Mouse (Mus musculus) hindbrain, postnatal 0 days (tissue): ENCODE data around the gene Mmp24. TPM values are rescaled to one million over a fixed set of nuclear protein-coding genes. Genes with fewer than 3 reads are reported as not detected.

Experiments
- ATAC-seq: fragments of 200-750 bp; cut with Nextera tagmentation; 2 replicates; pipeline ENCODE4 v1.8.0; 2017; ENCODE audit warnings: mild to moderate bottlenecking, moderate TSS enrichment, moderate library complexity
- DNase-seq: peaks from one replicate; pipeline ENCODE4 v3.0.0-alpha.2; 2015; ENCODE audit warnings: low spot score
- H3K27ac ChIP-seq: fragments of 300-500 bp; sonication (generic); 2 replicates; pipeline ENCODE4 v1.5.1; 2014; ENCODE audit warnings: mild to moderate bottlenecking
- H3K27me3 ChIP-seq: fragments of 300-500 bp; sonication (generic); 2 replicates; pipeline ENCODE4 v1.6.1; 2014; ENCODE audit warnings: low read length, mixed read lengths; ENCODE audit not compliant: insufficient read depth
- H3K36me3 ChIP-seq: fragments of 300-500 bp; sonication (generic); 2 replicates; pipeline ENCODE4 v1.6.1; 2014; ENCODE audit warnings: low read length, mixed read lengths; ENCODE audit not compliant: insufficient read depth
- H3K4me1 ChIP-seq: fragments of 300-500 bp; sonication (generic); 2 replicates; pipeline ENCODE4 v1.6.1; 2014; ENCODE audit warnings: antibody characterized with exemption, low read length, mixed read lengths; ENCODE audit not compliant: insufficient read depth
- H3K4me2 ChIP-seq: fragments of 300-500 bp; sonication (generic); 2 replicates; pipeline ENCODE4 v1.6.1; 2014; ENCODE audit warnings: low read depth, mild to moderate bottlenecking, low read length, moderate library complexity, mixed read lengths
- H3K4me3 ChIP-seq: fragments of 300-500 bp; sonication (generic); 2 replicates; pipeline ENCODE4 v1.5.1; 2014; ENCODE audit warnings: low read length
- H3K9ac ChIP-seq: fragments of 300-500 bp; sonication (generic); replicated peaks from 2 replicates; pipeline ENCODE4 v1.6.1; 2014; ENCODE audit warnings: mild to moderate bottlenecking, low read length, moderate library complexity, mixed read lengths
- H3K9me3 ChIP-seq: fragments of 300-500 bp; sonication (generic); 2 replicates; pipeline ENCODE4 v1.6.1; 2016; ENCODE audit warnings: low read length, mixed read lengths
- CTCF ChIP-seq: IDR thresholded peaks from 2 replicates; pipeline ENCODE4 v1.5.1; 2016; ENCODE audit warnings: antibody characterized with exemption, control low read depth, low read depth
- WGBS: fragments of 180-500 bp; shearing (Covaris S2); extraction: QIAGEN DNeasy Blood & Tissue Kit; methylation state at CpG from one replicate; pipeline ENCODE4 v1.1.7; 2014; 5-methylcytosine and 5-hydroxymethylcytosine counted together
- polyA plus RNA-seq: library from polyadenylated mRNA; unstranded; fragments of >200 nt; fragmentation: Nextera tagmentation; extraction: Ambion mirVana; gene quantifications from 2 replicates; pipeline ENCODE4 v1.2.1, GENCODE M21; 2015
- total RNA-seq: library from RNA; depleted of rRNA; stranded (reverse); fragments of >200 nt; gene quantifications from 2 replicates; pipeline ENCODE4 v1.2.3, GENCODE M21; 2014

Gene Mmp24
- total and polyA plus RNA-seq, 2 experiments from 2014 or later = 12.4 to 179 TPM

GRCm38 (mm10) chr2:155751014-155751786 is 23.9 kb upstream of the Mmp24 start, which contains the start of gene Procr:
Gene Procr (plus strand): TSS chr2:155751117.
- peak; percentile 4 for DNase-seq

DNA sequence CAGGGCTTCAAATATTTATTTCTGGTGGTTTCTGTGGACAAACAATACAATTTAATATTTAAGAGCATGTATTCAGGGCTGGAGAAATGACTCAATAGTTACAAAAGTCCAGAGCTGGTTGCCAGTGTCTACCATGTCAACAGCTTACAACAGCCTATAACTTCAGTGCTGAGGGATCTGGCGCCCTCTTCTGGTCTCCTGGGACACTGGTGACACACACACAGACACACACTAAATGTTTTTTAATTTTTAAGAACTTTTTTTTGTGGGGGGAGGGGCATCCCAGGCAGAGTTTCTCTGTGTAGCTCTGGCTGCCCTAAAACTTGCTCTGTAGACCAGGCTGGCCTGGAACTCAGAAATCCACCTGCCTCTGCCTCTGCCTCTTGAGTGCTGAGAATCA is 19.4 kb upstream of the Mmp24 start:
- DNase-seq = peak; percentile 39
- Histone ChIP-seq H3K27ac (no peak overlapping the region), H3K4me3 (no peak overlapping the region), H3K9me3 (no peaks in the 10 kb centered on the region), H3K36me3 (no peaks in the 10 kb centered on the region), H3K9ac (no peak overlapping the region), H3K27me3 (no peaks in the 10 kb centered on the region), H3K4me1 (no peaks in the 10 kb centered on the region), H3K4me2 (no peak overlapping the region)
- 0% methylated on average over 1 of the region's 1 CpGs for WGBS
- peak; percentile 59 for TF ChIP-seq CTCF
- no peak for ATAC-seq

More at GRCm38 (mm10) chr2:155751014-155751786, 23.9 kb upstream of the Mmp24 start, which contains the start of gene Procr:
- Histone ChIP-seq H3K9ac (0 out of 2 replicates have a peak within 1 kb of the TSS, but pooled peaks have one; percentile 33), H3K27ac (no peak within 1 kb of the TSS), H3K4me2 (peak within 1 kb of the TSS; percentile 58), H3K4me3 (peak within 1 kb of the TSS; percentile 35), H3K9me3 (no peaks in the 10 kb centered on the region), H3K4me1 (no peaks in the 10 kb centered on the region), H3K27me3 (no peaks in the 10 kb centered on the region), H3K36me3 (no peaks in the 10 kb centered on the region)
- TF ChIP-seq CTCF = no peak
- WGBS = 5% methylated on average over 24 of the region's 25 CpGs
- no peak for ATAC-seq

DNA sequence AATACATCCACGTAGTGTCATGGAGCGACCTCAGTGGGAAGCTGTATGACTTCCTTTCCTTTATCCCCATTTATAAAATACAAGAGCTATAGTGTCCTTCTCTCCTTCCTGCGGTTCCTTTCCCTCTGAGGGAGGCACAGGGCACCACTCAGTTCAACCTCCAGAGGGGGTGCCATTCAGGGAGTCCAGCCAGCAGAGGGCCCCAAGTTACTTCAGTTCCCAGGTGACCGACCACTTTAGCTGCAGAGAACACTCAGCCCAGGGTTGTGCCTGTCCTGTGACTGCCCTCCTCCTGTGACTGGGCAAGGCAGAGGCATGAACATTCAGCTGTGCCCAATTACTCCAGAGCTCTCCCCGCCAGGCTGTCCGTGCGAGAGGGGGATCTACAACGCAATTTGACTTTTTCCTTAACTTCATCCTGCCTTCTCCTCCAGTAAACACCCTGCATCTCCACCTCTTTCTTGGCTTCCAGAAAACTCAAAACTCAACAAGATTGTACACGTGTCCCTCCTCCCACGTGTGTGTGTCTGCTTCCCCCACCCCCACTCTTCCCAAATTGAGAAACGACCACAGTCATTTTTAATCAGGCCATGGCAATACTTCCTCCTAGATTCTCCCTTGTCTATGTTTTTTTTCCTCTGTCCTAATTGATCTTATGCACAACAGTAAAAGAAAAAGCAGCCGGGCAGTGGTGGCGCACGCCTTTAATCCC is 18.1 kb upstream of the Mmp24 start:
- no peaks in the 10 kb centered on the region for H3K36me3 ChIP-seq
- peak; percentile 43 for TF ChIP-seq CTCF
- H3K4me2 ChIP-seq = no peak overlapping the region
- ATAC-seq (no peak), DNase-seq (no peak)
- no peak overlapping the region for H3K9ac ChIP-seq
- WGBS = 60% methylated on average over 14 of the region's 14 CpGs
- no peaks in the 10 kb centered on the region for H3K9me3 ChIP-seq
- no peaks in the 10 kb centered on the region for H3K4me1 ChIP-seq
- no peak overlapping the region for H3K27ac ChIP-seq
- H3K27me3 ChIP-seq = no peaks in the 10 kb centered on the region
- H3K4me3 ChIP-seq = no peak overlapping the region

DNA sequence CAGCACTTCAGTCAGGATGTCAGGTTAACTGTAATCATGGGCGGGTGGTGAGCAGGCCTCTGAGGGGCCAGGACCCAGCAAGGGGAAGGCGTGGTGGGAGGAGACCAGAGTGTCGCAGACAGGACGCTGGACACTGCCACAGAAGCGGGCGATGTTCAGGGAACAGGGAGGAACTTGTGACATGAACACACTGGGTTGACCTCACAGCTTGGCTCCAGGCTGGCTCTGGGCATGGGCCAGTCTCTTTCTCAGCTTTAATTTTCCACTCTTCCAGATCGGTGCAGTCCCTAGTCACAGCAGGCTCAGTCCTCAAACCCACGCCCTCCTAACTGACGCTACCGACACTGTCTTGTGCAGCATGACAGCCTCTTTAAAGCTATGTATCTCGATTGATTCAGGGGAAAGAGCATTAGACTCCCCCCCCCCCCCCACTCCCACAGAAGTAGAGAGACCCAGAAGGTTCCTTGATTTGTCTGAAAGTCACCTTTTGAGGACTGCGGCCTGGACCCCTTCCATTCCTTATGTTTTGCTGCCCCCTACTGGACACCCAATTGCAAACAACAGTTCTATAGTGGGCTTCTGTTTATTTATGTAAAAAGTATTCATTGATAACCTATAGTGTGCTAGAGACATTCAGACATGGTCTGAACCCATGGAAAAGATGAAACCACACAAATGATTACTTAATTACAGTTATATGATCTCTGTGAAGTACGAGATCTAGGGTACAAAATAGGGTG is 10.3 kb upstream of the Mmp24 start:
- ATAC-seq (peak; percentile 79), DNase-seq (peak; percentile 89)
- H3K4me1 ChIP-seq = no peaks in the 10 kb centered on the region
- H3K27me3 ChIP-seq = no peaks in the 10 kb centered on the region
- no peak overlapping the region for H3K27ac ChIP-seq
- WGBS = 46% methylated on average over 13 of the region's 13 CpGs
- no peak overlapping the region for H3K4me3 ChIP-seq
- no peaks in the 10 kb centered on the region for H3K36me3 ChIP-seq
- no peaks in the 10 kb centered on the region for H3K9me3 ChIP-seq
- no peak overlapping the region for H3K9ac ChIP-seq
- peak; percentile 87 for TF ChIP-seq CTCF
- no peak overlapping the region for H3K4me2 ChIP-seq

DNA sequence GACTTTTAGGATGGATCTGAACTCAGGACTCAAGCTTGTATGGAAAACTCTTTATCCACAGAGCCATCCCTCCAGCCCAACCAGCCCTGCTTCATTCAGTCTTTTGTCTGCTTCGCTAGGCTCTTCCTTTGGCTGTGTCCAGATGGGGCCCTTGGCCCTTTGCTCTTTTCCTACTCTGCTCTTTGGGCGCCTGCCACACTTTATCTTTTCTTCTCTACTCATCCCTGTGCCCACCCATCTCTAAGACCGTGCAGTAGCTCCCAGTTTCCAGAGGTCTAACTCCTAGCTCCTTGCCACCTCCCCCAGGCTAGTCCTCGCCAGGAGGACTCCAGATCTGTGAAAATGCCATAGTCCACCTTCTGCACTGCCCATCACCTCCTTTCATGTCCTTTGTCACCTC is 1.5 kb upstream of the Mmp24 start:
- H3K4me3 ChIP-seq = no peak overlapping the region
- no peaks in the 10 kb centered on the region for H3K9me3 ChIP-seq
- H3K4me1 ChIP-seq = peaks cover 5% of the 10 kb centered on the region; the same call in 1 of the 2 replicates
- no peak overlapping the region for H3K4me2 ChIP-seq
- 61% methylated on average over 4 of the region's 4 CpGs for WGBS
- H3K27ac ChIP-seq = no peak overlapping the region
- no peaks in the 10 kb centered on the region for H3K36me3 ChIP-seq
- no peaks in the 10 kb centered on the region for H3K27me3 ChIP-seq
- ATAC-seq (no peak), DNase-seq (no peak)
- no peak overlapping the region for H3K9ac ChIP-seq
- no peak for TF ChIP-seq CTCF

GRCm38 (mm10) chr2:155774261-155774926 is 748 bp upstream of the Mmp24 start:
- Histone ChIP-seq H3K36me3 (no peaks in the 10 kb centered on the region), H3K27me3 (no peaks in the 10 kb centered on the region), H3K4me3 (peak overlapping the region; percentile 76), H3K27ac (peak overlapping the region; percentile 96; the same call in 1 of the 2 replicates), H3K4me1 (peaks cover 5% of the 10 kb centered on the region; the same call in 1 of the 2 replicates), H3K9me3 (no peaks in the 10 kb centered on the region), H3K9ac (peak overlapping the region; percentile 96), H3K4me2 (peak overlapping the region; percentile 77)
- DNase-seq = no peak
- TF ChIP-seq CTCF = no peak
- 55% methylated on average over 11 of the region's 11 CpGs for WGBS
- 0 out of 2 replicates have a peak, but pooled peaks have one; percentile 5 for ATAC-seq
